Mouse (Mus musculus): ENCODE measurements around the gene Tenm4. TPM values are rescaled to one million over a fixed set of nuclear protein-coding genes. Genes with fewer than 3 reads are reported as not detected.
A peak's percentile ranks its signal among the peaks of the same experiment; 100 is the strongest.

Tenm4 gene
- polyA plus RNA-seq, 1 experiment from 2014 or later = 33.1 TPM

DNA sequence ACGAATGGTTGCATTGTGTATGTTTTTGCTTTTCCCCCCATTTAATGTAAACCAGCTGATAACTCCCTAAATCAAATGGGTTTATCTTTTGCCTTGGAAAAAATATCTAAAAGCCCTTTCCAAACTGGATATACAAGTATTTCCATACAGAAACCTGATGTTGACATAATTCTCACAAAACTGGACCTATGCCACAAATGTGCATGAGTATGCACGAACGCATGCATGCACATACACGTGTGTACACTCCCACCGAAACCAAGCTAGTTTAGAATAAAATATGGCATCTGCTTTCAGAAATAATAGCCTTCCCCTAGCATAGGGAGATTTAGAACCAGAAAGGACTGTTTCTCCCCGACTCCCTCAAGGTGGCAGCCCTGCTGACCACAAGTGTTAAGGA lies 569.6 kb downstream of the Tenm4 start:
- Histone ChIP-seq H3K4me2 (no peak overlapping the region), H3K9ac (no peak overlapping the region), H3K4me3 (no peak overlapping the region), H3K4me1 (replicated peaks) (peaks cover 17% of the 10 kb centered on the region), H3K36me3 (no peaks in the 10 kb centered on the region; the same call in 1 of the 2 replicates), H3K27ac (no peak overlapping the region), H3K9me3 (no peaks in the 10 kb centered on the region), H3K27me3 (0 out of 2 replicates have a peak, but pooled peaks cover 3% of the 10 kb centered on the region)
- ATAC-seq (ENCODE audit: low FRiP score) = no peak
- 84% methylated on average over 6 of the region's 6 CpGs for WGBS

DNA sequence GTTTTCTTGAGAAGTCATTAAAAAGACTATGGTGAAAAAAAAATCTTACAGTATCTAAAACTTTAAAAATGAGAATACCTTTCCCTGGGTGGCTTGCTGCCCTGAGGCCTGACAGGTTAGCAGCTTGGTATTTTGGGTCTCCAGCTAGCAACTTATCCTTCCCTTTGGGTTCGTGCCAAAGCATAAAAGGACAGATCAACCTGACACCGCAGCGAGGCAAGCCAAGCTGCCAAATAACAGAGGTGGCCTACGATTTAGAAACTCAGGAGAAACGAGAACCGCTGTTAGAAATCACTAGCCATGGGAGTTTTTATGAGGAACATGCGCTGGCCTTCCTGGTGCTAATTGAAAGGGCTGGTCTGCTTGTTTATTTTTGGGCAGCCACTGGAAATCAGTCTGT lies 571.2 kb downstream of the Tenm4 start:
- Histone ChIP-seq H3K4me2 (no peak overlapping the region), H3K27me3 (0 out of 2 replicates have a peak, but pooled peaks cover 3% of the 10 kb centered on the region), H3K36me3 (no peaks in the 10 kb centered on the region; the same call in 1 of the 2 replicates), H3K4me3 (no peak overlapping the region), H3K27ac (no peak overlapping the region; the same call in 1 of the 2 replicates), H3K9ac (no peak overlapping the region), H3K9me3 (no peaks in the 10 kb centered on the region), H3K4me1 (replicated peaks) (peaks cover 29% of the 10 kb centered on the region)
- WGBS = 66% methylated on average over 7 of the region's 7 CpGs
- ATAC-seq (ENCODE audit: low FRiP score) = no peak

DNA sequence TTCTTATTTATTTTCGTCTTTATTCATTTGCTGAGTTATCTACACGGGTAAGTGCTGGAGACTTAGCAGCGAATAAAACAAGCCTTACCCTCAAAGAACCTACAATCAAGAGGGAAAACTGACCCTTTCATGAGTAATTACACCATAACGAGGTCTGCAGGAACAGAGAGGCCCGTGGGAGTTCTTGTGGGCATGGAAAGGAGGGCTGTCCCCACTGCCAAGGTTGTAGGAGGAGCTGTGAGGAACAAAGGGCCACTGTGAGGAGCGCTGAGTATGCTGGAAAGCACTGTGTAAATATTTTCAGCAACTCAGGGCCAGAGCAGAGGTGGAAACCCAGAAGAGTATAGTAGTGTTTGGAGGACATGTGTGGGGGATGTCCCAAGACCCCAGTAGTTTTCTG lies 574.9 kb downstream of the Tenm4 start:
- H3K9me3 ChIP-seq = no peaks in the 10 kb centered on the region
- H3K4me2 ChIP-seq = no peak overlapping the region
- no peaks in the 10 kb centered on the region for H3K36me3 ChIP-seq
- H3K27ac ChIP-seq = peak overlapping the region; percentile 84
- H3K9ac ChIP-seq = no peak overlapping the region
- H3K4me3 ChIP-seq = no peak overlapping the region
- 20% methylated on average over 6 of the region's 6 CpGs for WGBS
- ATAC-seq (ENCODE audit: low FRiP score) = peak; percentile 74; the same call in 1 of the 2 replicates
- 0 out of 2 replicates have a peak, but pooled peaks cover 2% of the 10 kb centered on the region for H3K27me3 ChIP-seq
- H3K4me1 ChIP-seq (replicated peaks) = peaks cover 25% of the 10 kb centered on the region

DNA sequence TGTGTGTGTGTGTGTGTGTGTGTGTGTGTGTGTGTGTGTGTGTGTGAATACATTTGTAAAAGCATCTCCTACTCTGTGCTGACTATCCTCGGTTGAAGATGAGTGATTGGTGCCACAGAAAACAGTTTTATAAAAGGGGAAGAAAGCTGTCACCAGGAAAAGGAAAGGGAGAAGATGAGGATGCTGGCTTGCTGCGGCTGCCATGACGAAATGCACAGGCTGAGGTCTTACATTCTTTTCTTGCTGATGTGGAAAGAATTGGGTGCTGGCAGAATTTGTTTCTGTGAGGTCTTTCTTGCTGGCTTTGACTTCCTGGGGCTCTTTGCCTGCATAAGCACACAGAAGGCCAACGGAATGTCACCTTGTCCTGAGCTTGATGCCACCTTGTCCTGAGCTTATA lies 575.7 kb downstream of the Tenm4 start:
- no peak overlapping the region for H3K9ac ChIP-seq
- H3K27ac ChIP-seq = peak overlapping the region; percentile 30; the same call in 1 of the 2 replicates
- ATAC-seq (ENCODE audit: low FRiP score) = no peak

DNA sequence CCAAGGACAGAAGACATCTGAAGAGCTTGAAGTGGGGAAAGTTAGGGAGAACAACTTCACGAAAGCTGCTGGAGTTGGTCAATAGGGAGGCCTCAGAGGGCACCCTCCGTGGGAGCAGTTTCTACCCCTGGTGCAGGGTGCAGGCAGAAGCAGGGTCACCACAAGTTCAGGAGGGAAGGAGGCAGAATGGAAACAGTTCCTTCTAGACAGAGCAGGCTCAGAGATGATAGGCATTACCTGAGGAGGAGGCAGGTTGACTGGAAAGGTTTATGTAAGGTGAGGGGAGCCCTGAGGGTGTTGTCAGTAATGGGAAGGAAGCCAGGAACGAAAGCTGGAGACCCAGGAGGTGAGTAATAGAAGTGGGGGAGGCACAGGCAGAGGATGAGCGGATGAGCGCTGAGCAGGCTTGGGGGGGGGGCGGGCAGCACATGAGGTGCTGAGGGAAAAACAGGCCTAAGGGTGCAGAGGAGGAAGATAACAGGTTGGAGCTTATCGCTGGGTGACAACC lies 577.5 kb downstream of the Tenm4 start:
- H3K27me3 ChIP-seq = 0 out of 2 replicates have a peak, but pooled peaks cover 2% of the 10 kb centered on the region
- no peak overlapping the region for H3K9ac ChIP-seq
- no peak overlapping the region; the same call in 1 of the 2 replicates for H3K27ac ChIP-seq
- no peaks in the 10 kb centered on the region for H3K9me3 ChIP-seq
- WGBS = 71% methylated on average over 7 of the region's 7 CpGs
- H3K4me2 ChIP-seq = no peak overlapping the region
- no peaks in the 10 kb centered on the region for H3K36me3 ChIP-seq
- H3K4me3 ChIP-seq = no peak overlapping the region
- no peak for ATAC-seq (ENCODE audit: low FRiP score)
- peaks cover 25% of the 10 kb centered on the region for H3K4me1 ChIP-seq (replicated peaks)

More for the DNA sequence above, 575.7 kb downstream of the Tenm4 start:
- Histone ChIP-seq H3K27me3 (0 out of 2 replicates have a peak, but pooled peaks cover 2% of the 10 kb centered on the region), H3K4me2 (no peak overlapping the region), H3K4me1 (replicated peaks) (peaks cover 25% of the 10 kb centered on the region), H3K36me3 (no peaks in the 10 kb centered on the region), H3K4me3 (no peak overlapping the region), H3K9me3 (no peaks in the 10 kb centered on the region)
- WGBS = 66% methylated on average over 4 of the region's 4 CpGs

DNA sequence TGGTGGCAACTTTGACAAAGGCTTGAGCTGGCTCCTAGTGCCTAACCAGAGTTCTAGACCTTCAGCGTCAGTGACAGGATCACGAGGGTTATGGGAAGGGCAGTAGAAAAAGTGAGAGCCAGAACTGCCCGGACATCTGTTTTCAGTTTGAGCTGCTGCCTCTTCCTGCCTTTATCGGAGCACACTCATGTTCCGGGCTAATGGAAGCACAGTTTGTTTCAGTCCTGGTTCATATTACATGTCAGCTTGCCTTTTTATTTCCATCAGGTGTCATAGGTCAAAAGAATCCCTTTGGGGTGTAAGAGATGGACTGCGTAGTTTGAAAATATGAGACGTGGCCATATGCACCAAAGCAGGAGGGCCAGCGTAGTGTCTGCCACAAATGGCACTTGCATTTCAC lies 578.7 kb downstream of the Tenm4 start:
- Histone ChIP-seq H3K9ac (no peak overlapping the region), H3K9me3 (no peaks in the 10 kb centered on the region), H3K27ac (no peak overlapping the region), H3K4me2 (no peak overlapping the region), H3K36me3 (no peaks in the 10 kb centered on the region), H3K4me3 (no peak overlapping the region), H3K27me3 (0 out of 2 replicates have a peak, but pooled peaks cover 2% of the 10 kb centered on the region), H3K4me1 (replicated peaks) (peaks cover 28% of the 10 kb centered on the region)
- no peak for ATAC-seq (ENCODE audit: low FRiP score)
- 84% methylated on average over 8 of the region's 8 CpGs for WGBS

DNA sequence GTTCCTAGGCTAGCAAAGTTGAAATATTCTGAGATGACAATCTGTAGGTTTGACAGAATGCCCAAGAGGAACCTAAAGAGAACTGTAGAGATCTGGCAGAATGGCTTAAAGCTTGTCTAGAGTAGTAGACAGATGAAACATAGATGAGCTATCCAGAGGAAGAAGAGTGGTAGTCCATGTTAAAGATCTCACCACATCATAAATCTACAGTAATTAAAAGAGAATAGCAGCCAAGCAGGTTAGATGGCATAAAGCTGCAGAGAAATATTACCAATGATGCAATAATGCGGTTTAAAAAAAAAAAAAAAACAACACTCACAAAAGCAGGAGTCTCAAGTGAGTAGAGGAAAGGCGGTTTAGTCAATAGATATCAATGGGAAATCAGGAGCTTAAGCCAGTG lies 580.2 kb downstream of the Tenm4 start:
- H3K27me3 ChIP-seq = 0 out of 2 replicates have a peak, but pooled peaks cover 2% of the 10 kb centered on the region
- no peaks in the 10 kb centered on the region for H3K9me3 ChIP-seq
- no peak overlapping the region for H3K27ac ChIP-seq
- H3K4me3 ChIP-seq = no peak overlapping the region
- 93% methylated on average over 2 of the region's 2 CpGs for WGBS
- no peaks in the 10 kb centered on the region for H3K36me3 ChIP-seq
- no peak overlapping the region for H3K9ac ChIP-seq
- peaks cover 23% of the 10 kb centered on the region for H3K4me1 ChIP-seq (replicated peaks)
- no peak overlapping the region for H3K4me2 ChIP-seq
- no peak for ATAC-seq (ENCODE audit: low FRiP score)

DNA sequence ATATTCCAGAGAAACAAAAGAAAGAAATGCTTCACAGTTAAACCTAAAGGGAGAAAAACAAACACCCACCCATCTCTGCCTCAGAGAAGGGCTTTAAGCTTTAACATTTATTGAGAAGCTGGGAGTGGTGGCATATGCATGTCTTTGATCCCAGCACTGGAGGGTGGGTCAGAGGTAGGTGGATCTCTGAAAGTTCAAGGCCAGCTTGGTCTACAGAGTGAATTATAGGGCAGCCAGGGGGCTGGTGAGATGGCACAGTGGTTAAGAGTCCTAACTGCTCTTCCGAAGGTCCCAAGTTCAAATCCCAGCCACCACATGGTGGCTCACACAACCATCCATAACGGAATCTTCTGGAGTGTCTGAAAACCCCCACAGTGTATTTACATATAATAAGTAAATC lies 581.7 kb downstream of the Tenm4 start:
- Histone ChIP-seq H3K9me3 (no peaks in the 10 kb centered on the region), H3K27ac (no peak overlapping the region), H3K9ac (no peak overlapping the region), H3K36me3 (no peaks in the 10 kb centered on the region), H3K4me1 (replicated peaks) (peaks cover 25% of the 10 kb centered on the region), H3K4me2 (no peak overlapping the region), H3K27me3 (0 out of 2 replicates have a peak, but pooled peaks cover 2% of the 10 kb centered on the region), H3K4me3 (no peak overlapping the region)
- ATAC-seq (ENCODE audit: low FRiP score) = no peak
- WGBS = 89% methylated on average over 2 of the region's 2 CpGs

DNA sequence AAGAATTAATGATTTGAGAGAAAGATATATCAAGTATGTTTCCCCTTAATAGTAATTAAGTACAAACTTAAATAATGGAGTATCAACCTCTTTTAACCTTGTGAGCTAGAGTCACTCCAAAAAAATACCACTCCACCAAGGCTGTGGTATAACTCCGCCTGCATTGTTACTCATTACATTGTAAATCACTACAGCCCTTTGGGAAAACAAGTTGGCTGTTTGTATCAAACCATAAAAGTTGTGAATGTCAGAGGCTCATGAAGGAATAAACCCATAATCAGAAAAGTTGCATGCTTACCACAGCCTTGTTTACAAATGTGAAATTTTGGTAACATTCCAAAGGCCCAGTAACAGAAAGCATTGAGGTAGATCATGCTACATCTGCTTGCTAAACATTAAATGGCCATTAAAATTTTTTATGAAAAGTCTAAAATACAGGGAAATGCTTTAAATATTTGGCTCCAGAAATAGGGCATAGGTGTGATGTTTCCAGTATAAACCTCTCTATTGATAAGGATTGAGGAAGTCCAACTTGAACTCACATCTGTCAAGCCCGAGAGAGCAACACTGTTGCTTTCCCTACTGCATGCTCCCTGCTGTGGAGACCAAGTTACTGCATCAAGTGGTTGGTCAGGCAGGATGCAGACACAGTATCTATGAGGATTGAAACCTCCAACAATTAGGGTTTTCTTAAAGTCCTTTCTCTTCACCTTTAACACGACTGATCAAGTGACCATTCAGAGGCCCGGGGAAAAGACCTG lies 582.5 kb downstream of the Tenm4 start:
- H3K27ac ChIP-seq = no peak overlapping the region
- 0 out of 2 replicates have a peak, but pooled peaks cover 2% of the 10 kb centered on the region for H3K27me3 ChIP-seq
- H3K4me3 ChIP-seq = no peak overlapping the region
- H3K9me3 ChIP-seq = no peaks in the 10 kb centered on the region
- WGBS = 65% methylated on average over 4 of the region's 4 CpGs
- H3K4me2 ChIP-seq = no peak overlapping the region
- no peak for ATAC-seq (ENCODE audit: low FRiP score)
- H3K9ac ChIP-seq = no peak overlapping the region
- no peaks in the 10 kb centered on the region for H3K36me3 ChIP-seq
- H3K4me1 ChIP-seq (replicated peaks) = peaks cover 24% of the 10 kb centered on the region

DNA sequence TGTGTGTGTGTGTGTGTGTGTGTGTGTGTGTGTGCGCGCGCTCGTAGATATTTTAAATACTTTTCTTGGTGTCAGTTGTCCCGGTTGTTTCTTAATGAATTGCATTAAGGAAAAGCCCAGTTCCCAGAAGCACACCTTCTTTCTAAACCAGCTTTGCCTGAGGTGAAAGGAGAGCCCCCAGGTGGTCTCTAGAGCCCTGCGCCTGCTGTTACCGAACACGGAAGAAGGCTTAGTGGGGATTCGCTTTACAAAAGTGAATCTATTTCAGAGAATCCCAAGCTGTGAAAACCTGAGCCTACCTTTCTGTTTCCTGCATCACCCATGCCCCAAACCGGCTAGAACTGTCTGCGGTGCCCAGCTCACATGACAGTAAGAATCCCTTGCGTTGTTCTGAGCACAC lies 583.1 kb downstream of the Tenm4 start:
- Histone ChIP-seq H3K27ac (no peak overlapping the region), H3K36me3 (peaks cover 5% of the 10 kb centered on the region; the same call in 1 of the 2 replicates), H3K4me3 (no peak overlapping the region), H3K9me3 (no peaks in the 10 kb centered on the region), H3K27me3 (no peaks in the 10 kb centered on the region), H3K9ac (no peak overlapping the region), H3K4me1 (replicated peaks) (peaks cover 21% of the 10 kb centered on the region), H3K4me2 (no peak overlapping the region)
- no peak for ATAC-seq (ENCODE audit: low FRiP score)
- 47% methylated on average over 12 of the region's 12 CpGs for WGBS

DNA sequence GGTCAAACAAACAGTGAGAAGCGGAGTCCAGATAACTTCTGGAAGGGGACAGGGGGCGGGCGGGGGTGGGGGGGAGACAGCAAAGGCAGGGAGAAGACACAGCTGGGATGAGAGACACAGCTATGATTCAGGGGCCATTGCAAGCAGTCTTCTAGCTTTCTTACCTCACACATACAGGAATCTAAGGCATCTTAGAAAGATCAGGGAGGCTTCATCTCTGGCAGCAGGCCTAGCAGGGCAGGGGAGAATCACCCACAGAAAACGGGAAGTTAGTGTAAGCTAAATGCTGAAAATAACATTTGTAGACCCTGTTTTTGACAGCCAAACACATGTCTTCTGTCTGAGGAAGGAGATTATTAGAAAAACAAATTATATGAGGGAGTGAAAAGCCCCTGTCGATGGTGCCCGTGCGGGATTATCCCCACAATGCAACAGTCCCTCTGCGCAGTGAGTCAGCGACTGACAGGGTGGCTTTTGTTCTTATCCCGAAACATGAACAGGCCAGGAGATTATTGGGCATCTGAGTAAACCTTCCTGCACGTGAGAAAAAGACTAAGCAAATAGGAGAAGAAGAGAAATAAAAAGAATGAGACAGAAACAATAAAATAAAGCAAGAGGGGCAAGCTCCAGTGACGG lies 584.5 kb downstream of the Tenm4 start:
- Histone ChIP-seq H3K36me3 (peaks cover 5% of the 10 kb centered on the region; the same call in 1 of the 2 replicates), H3K4me2 (no peak overlapping the region), H3K4me1 (replicated peaks) (peaks cover 28% of the 10 kb centered on the region), H3K4me3 (no peak overlapping the region), H3K9me3 (no peaks in the 10 kb centered on the region), H3K27ac (0 out of 2 replicates have a peak overlapping the region, but pooled peaks have one; percentile 18), H3K27me3 (no peaks in the 10 kb centered on the region), H3K9ac (no peak overlapping the region)
- WGBS = 67% methylated on average over 12 of the region's 12 CpGs
- ATAC-seq (ENCODE audit: low FRiP score) = no peak

DNA sequence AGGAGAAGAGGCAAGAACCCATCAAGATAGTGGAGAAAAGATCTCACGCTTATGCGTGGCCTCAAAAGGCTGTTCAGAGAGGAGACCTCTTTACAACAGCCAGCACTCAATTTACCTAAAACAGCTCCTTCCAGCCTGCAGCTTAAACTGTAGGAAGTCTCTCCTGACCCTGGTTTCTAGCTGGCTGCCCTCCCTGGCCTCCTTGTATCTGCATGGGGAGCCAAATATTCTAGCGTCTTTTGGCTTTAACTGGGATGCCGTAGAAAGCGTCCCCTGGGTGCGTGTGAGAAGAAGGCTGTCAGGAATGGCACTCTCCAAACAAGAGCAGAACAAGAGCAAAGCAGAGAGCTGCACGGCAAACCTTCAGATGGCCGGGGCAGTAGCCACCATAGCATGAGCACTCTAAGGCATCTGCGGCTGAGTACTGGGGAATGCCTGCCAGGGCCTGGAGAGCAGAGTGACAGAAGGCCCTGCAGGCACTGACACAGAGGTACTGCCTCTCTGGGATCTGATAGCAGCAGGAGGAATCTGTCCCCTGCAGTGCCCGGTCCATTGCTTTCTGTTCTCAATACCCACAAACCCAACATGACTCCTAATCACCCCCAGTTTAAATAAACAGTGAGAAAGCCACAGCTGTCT lies 585.2 kb downstream of the Tenm4 start:
- Histone ChIP-seq H3K4me3 (no peak overlapping the region), H3K36me3 (peaks cover 5% of the 10 kb centered on the region; the same call in 1 of the 2 replicates), H3K27me3 (no peaks in the 10 kb centered on the region), H3K4me1 (replicated peaks) (peaks cover 34% of the 10 kb centered on the region), H3K9ac (0 out of 2 replicates have a peak overlapping the region, but pooled peaks have one; percentile 53), H3K9me3 (no peaks in the 10 kb centered on the region), H3K4me2 (no peak overlapping the region), H3K27ac (peak overlapping the region; percentile 58)
- no peak for ATAC-seq (ENCODE audit: low FRiP score)
- 54% methylated on average over 10 of the region's 10 CpGs for WGBS
